Mouse (Mus musculus): Measurements from ENCODE around the gene Zfp27. TPM values are rescaled to one million over a fixed set of nuclear protein-coding genes. Genes with fewer than 3 reads are reported as not detected.

Zfp27 gene
- total and polyA plus RNA-seq, 2 experiments from 2014 or later: 7.9 to 15.7 TPM

GRCm38 (mm10) chr7:29918062-29918453 is 11.7 kb upstream of the Zfp27 start:
- Histone ChIP-seq H3K36me3 (ENCODE audit: insufficient read depth, low read length) (peaks cover 27% of the 10 kb centered on the region), H3K4me2 (ENCODE audit: low read depth, low read length, poor library complexity, severe bottlenecking) (no peak overlapping the region), H3K4me3 (ENCODE audit: low read depth, low read length) (no peak overlapping the region), H3K9ac (replicated peaks; ENCODE audit: low read length, poor library complexity, severe bottlenecking) (no peak overlapping the region), H3K27me3 (ENCODE audit: insufficient read depth, low read length) (no peaks in the 10 kb centered on the region), H3K4me1 (ENCODE audit: insufficient read depth, low read length) (no peaks in the 10 kb centered on the region), H3K27ac (ENCODE audit: low read depth, low read length) (no peak overlapping the region), H3K9me3 (ENCODE audit: low read length) (no peaks in the 10 kb centered on the region)
- DNase-seq (ENCODE audit: low spot score) (no peak), ATAC-seq (ENCODE audit: low FRiP score) (no peak)
- 88% methylated on average over 4 of the region's 4 CpGs for WGBS
- TF ChIP-seq CTCF (IDR thresholded peaks at IDR 0.05): no peak

- Histone ChIP-seq H3K4me3 (ENCODE audit: low read depth, low read length) (no peak overlapping the region), H3K4me2 (ENCODE audit: low read depth, low read length, poor library complexity, severe bottlenecking) (no peak overlapping the region), H3K36me3 (ENCODE audit: insufficient read depth, low read length) (peaks cover 27% of the 10 kb centered on the region), H3K9ac (replicated peaks; ENCODE audit: low read length, poor library complexity, severe bottlenecking) (no peak overlapping the region), H3K9me3 (ENCODE audit: low read length) (no peaks in the 10 kb centered on the region), H3K27me3 (ENCODE audit: insufficient read depth, low read length) (no peaks in the 10 kb centered on the region), H3K27ac (ENCODE audit: low read depth, low read length) (no peak overlapping the region), H3K4me1 (ENCODE audit: insufficient read depth, low read length) (no peaks in the 10 kb centered on the region)
- WGBS: 80% methylated on average over 6 of the region's 6 CpGs
- no peak for TF ChIP-seq CTCF (IDR thresholded peaks at IDR 0.05)
- ATAC-seq (ENCODE audit: low FRiP score) (no peak), DNase-seq (ENCODE audit: low spot score) (no peak)
These were observed 11.1 kb upstream of the Zfp27 start for GRCm38 (mm10) chr7:29917371-29918061.

- peaks cover 39% of the 10 kb centered on the region for H3K36me3 ChIP-seq (ENCODE audit: insufficient read depth, low read length)
- peaks cover 6% of the 10 kb centered on the region; the same call in 1 of the 2 replicates for H3K4me1 ChIP-seq (ENCODE audit: insufficient read depth, low read length)
- H3K27me3 ChIP-seq (ENCODE audit: insufficient read depth, low read length): no peaks in the 10 kb centered on the region
- ATAC-seq (ENCODE audit: low FRiP score): no peak
- no peak overlapping the region for H3K4me2 ChIP-seq (ENCODE audit: low read depth, low read length, poor library complexity, severe bottlenecking)
- no peak for DNase-seq (ENCODE audit: low spot score)
- H3K9ac ChIP-seq (replicated peaks; ENCODE audit: low read length, poor library complexity, severe bottlenecking): no peak overlapping the region
- no peak overlapping the region for H3K27ac ChIP-seq (ENCODE audit: low read depth, low read length)
- no peak for TF ChIP-seq CTCF (IDR thresholded peaks at IDR 0.05)
- H3K4me3 ChIP-seq (ENCODE audit: low read depth, low read length): no peak overlapping the region
- 98% methylated on average over 13 of the region's 13 CpGs for WGBS
- no peaks in the 10 kb centered on the region for H3K9me3 ChIP-seq (ENCODE audit: low read length)
These were observed 5.8 kb upstream of the Zfp27 start for GRCm38 (mm10) chr7:29912172-29912571.

- H3K9ac ChIP-seq (replicated peaks; ENCODE audit: low read length, poor library complexity, severe bottlenecking): no peak overlapping the region
- no peaks in the 10 kb centered on the region for H3K9me3 ChIP-seq (ENCODE audit: low read length)
- H3K4me1 ChIP-seq (ENCODE audit: insufficient read depth, low read length): peaks cover 6% of the 10 kb centered on the region; the same call in 1 of the 2 replicates
- H3K27me3 ChIP-seq (ENCODE audit: insufficient read depth, low read length): no peaks in the 10 kb centered on the region
- no peak overlapping the region for H3K27ac ChIP-seq (ENCODE audit: low read depth, low read length)
- WGBS: 58% methylated on average over 2 of the region's 2 CpGs
- no peak overlapping the region for H3K4me2 ChIP-seq (ENCODE audit: low read depth, low read length, poor library complexity, severe bottlenecking)
- DNase-seq (ENCODE audit: low spot score): peak; percentile 16
- no peak for TF ChIP-seq CTCF (IDR thresholded peaks at IDR 0.05)
- ATAC-seq (ENCODE audit: low FRiP score): no peak
- peaks cover 32% of the 10 kb centered on the region for H3K36me3 ChIP-seq (ENCODE audit: insufficient read depth, low read length)
- no peak overlapping the region for H3K4me3 ChIP-seq (ENCODE audit: low read depth, low read length)
These were observed 3.9 kb upstream of the Zfp27 start for GRCm38 (mm10) chr7:29910252-29910651.

GRCm38 (mm10) chr7:29908130-29908950 is 2.0 kb upstream of the Zfp27 start, which contains the start of gene Zfp383:
Gene Zfp383, plus strand, starts transcription at chr7:29908223.
- WGBS: under 1% methylated on average over 33 of the region's 33 CpGs
- DNase-seq (ENCODE audit: low spot score) (peak; percentile 92), ATAC-seq (ENCODE audit: low FRiP score) (peak; percentile 71)
- no peaks in the 10 kb centered on the region for H3K9me3 ChIP-seq (ENCODE audit: low read length)
- H3K4me3 ChIP-seq (ENCODE audit: low read depth, low read length): peak within 1 kb of the TSS; percentile 67
- H3K4me1 ChIP-seq (ENCODE audit: insufficient read depth, low read length): peaks cover 6% of the 10 kb centered on the region; the same call in 1 of the 2 replicates
- H3K36me3 ChIP-seq (ENCODE audit: insufficient read depth, low read length): peaks cover 13% of the 10 kb centered on the region
- TF ChIP-seq CTCF (IDR thresholded peaks at IDR 0.05): no peak
- H3K4me2 ChIP-seq (ENCODE audit: low read depth, low read length, poor library complexity, severe bottlenecking): peak within 1 kb of the TSS; percentile 44
- H3K27me3 ChIP-seq (ENCODE audit: insufficient read depth, low read length): no peaks in the 10 kb centered on the region
- H3K27ac ChIP-seq (ENCODE audit: low read depth, low read length): peak within 1 kb of the TSS; percentile 94
- peak within 1 kb of the TSS; percentile 64 for H3K9ac ChIP-seq (replicated peaks; ENCODE audit: low read length, poor library complexity, severe bottlenecking)

- H3K4me2 ChIP-seq (ENCODE audit: low read depth, low read length, poor library complexity, severe bottlenecking): peak overlapping the region; percentile 44; the same call in 1 of the 2 replicates
- no peak for TF ChIP-seq CTCF (IDR thresholded peaks at IDR 0.05)
- ATAC-seq (ENCODE audit: low FRiP score) (no peak), DNase-seq (ENCODE audit: low spot score) (no peak)
- H3K9ac ChIP-seq (replicated peaks; ENCODE audit: low read length, poor library complexity, severe bottlenecking): no peak overlapping the region
- WGBS: 88% methylated on average over 5 of the region's 5 CpGs
- no peaks in the 10 kb centered on the region for H3K9me3 ChIP-seq (ENCODE audit: low read length)
- H3K4me3 ChIP-seq (ENCODE audit: low read depth, low read length): no peak overlapping the region
- no peaks in the 10 kb centered on the region for H3K27me3 ChIP-seq (ENCODE audit: insufficient read depth, low read length)
- H3K36me3 ChIP-seq (ENCODE audit: insufficient read depth, low read length): peaks cover 9% of the 10 kb centered on the region
- H3K4me1 ChIP-seq (ENCODE audit: insufficient read depth, low read length): peaks cover 6% of the 10 kb centered on the region; the same call in 1 of the 2 replicates
- H3K27ac ChIP-seq (ENCODE audit: low read depth, low read length): peak overlapping the region; percentile 94
These were observed 834 bp upstream of the Zfp27 start for GRCm38 (mm10) chr7:29907206-29907605.

Data from midbrain, postnatal 0 days (tissue).